ENCODE assay signal across 36 mouse cellular contexts in the genomic region with DNA sequence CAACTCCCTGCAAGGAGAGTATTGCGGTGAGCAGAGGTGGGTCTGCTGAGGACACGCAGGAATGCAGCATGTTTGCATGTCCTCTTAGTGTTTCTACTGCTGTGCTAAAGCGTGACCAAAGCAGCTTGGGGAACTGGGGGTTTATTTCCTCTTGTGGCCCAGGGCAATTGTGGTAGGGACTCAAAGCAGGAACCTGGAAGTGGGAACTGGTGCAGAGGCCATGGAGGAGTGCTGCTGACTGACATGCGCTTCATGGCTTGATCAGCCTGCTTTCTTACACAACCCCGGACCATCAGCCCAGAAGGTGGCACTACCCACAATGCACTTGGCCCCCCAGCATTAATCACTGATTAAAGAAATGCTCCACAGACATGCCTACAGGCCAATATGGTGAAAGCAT.
DNase-seq lines count a peak whose midpoint lies in the region; ATAC-seq and TF ChIP-seq lines count a peak whose summit lies in the region.
"Had no signal": no experiment of that assay in that cellular context is flagged by ENCODE, and none has a peak within 500 bp of the region (broad histone marks: within the 10 kb centered on the region; RNA-seq: fewer than 3 reads in every experiment).

No protein-coding gene starts in this region.

- no peaks in the 10 kb centered on the region for H3K9me3 ChIP-seq in kidney, embryonic 14.5 days (ENCODE audit: control insufficient read depth, low read length)
- no peaks in the 10 kb centered on the region for H3K9me3 ChIP-seq in midbrain, embryonic 10.5 days (replicated peaks)
- H3K9me3 ChIP-seq: embryonic facial prominence, embryonic 12.5 days; limb, embryonic 13.5 days; liver, embryonic 12.5 days; neural tube, embryonic 12.5 days had no signal

- H3K27ac ChIP-seq in kidney, embryonic 14.5 days (ENCODE audit: low read depth, low read length) = no peak overlapping the region
- H3K27ac ChIP-seq in kidney, adult 2 months (ENCODE audit: insufficient read depth, low read depth, low read length) = no peak overlapping the region
- no peak overlapping the region for H3K27ac ChIP-seq in midbrain, embryonic 10.5 days (replicated peaks)
- H3K27ac ChIP-seq: embryonic facial prominence, embryonic 12.5 days; heart, adult 2 months; hindbrain, embryonic 14.5 days; left cerebral cortex, adult 2 months; limb, embryonic 13.5 days; liver, embryonic 12.5 days; neural tube, embryonic 12.5 days had no signal

- TF ChIP-seq CTCF in kidney, adult 2 months (conservative IDR thresholded peaks at IDR 0.05; ENCODE audit: insufficient read depth, insufficient read length, low read depth, low read length) = no peak

- H3K4me3 ChIP-seq in kidney, embryonic 14.5 days (ENCODE audit: low read length) = no peak overlapping the region
- no peak overlapping the region for H3K4me3 ChIP-seq in kidney, adult 2 months (ENCODE audit: insufficient read depth, low read depth, low read length)
- H3K4me3 ChIP-seq in midbrain, embryonic 10.5 days = no peak overlapping the region
- H3K4me3 ChIP-seq: embryonic facial prominence, embryonic 12.5 days; heart, adult 2 months; heart, embryonic 12.5 days; left cerebral cortex, adult 2 months; limb, embryonic 13.5 days; liver, embryonic 12.5 days; myocyte; neural tube, embryonic 12.5 days had no signal

- DNase-seq in kidney, adult 2 months = no peak
- peak; percentile 3 to 8 for DNase-seq in spleen, postnatal 36 days (ENCODE audit: low spot score in 2 of 2)
- no peak for DNase-seq in spleen, postnatal 4 days (ENCODE audit: low spot score in 2 of 2)
- no peak for DNase-seq in gastrocnemius, postnatal 10 days
- no peak for DNase-seq in midbrain, embryonic 10.5 days (ENCODE audit: low spot score)
- DNase-seq: adrenal gland, postnatal 10 days; cerebellum, adult 11 months; cerebellum, adult 9-10 months; cerebellum, postnatal 36 days; embryo, embryonic 11 days; gastrocnemius, postnatal 25 days; heart, adult 2 months; heart, postnatal 10 days; kidney, adult 11 months; kidney, postnatal 10 days; liver, postnatal 0 days; lung, postnatal 14 days; right cerebral cortex, adult 18-20 months; spleen, adult 18-20 months; thymus, adult 2 months; thymus, postnatal 36 days had no signal

- no peaks in the 10 kb centered on the region for H3K4me1 ChIP-seq in kidney, embryonic 14.5 days (ENCODE audit: control insufficient read depth, insufficient read depth, low read length)
- H3K4me1 ChIP-seq in kidney, adult 2 months (ENCODE audit: control insufficient read depth, insufficient read depth, low read length) = no peaks in the 10 kb centered on the region
- H3K4me1 ChIP-seq in midbrain, embryonic 10.5 days = peaks cover 10% of the 10 kb centered on the region
- H3K4me1 ChIP-seq: embryonic facial prominence, embryonic 12.5 days; limb, embryonic 13.5 days; liver, embryonic 12.5 days had no signal

- H3K36me3 ChIP-seq in kidney, embryonic 14.5 days (ENCODE audit: control insufficient read depth, insufficient read depth, low read length) = no peaks in the 10 kb centered on the region
- no peaks in the 10 kb centered on the region for H3K36me3 ChIP-seq in kidney, adult 2 months (ENCODE audit: control insufficient read depth, insufficient read depth, low read length)
- H3K36me3 ChIP-seq in midbrain, embryonic 10.5 days = no peaks in the 10 kb centered on the region
- H3K36me3 ChIP-seq: embryonic facial prominence, embryonic 12.5 days; heart, embryonic 12.5 days; limb, embryonic 13.5 days; liver, embryonic 12.5 days; neural tube, embryonic 12.5 days had no signal

- H3K27me3 ChIP-seq in kidney, embryonic 14.5 days (ENCODE audit: control insufficient read depth, insufficient read depth, low read length) = no peaks in the 10 kb centered on the region
- no peaks in the 10 kb centered on the region for H3K27me3 ChIP-seq in kidney, adult 2 months (replicated peaks; ENCODE audit: control insufficient read depth, insufficient read depth, low read length)
- no peaks in the 10 kb centered on the region for H3K27me3 ChIP-seq in midbrain, embryonic 10.5 days (ENCODE audit: low read depth, poor library complexity, severe bottlenecking)
- H3K27me3 ChIP-seq: embryonic facial prominence, embryonic 12.5 days; heart, embryonic 12.5 days; limb, embryonic 13.5 days; liver, embryonic 12.5 days; neural tube, embryonic 12.5 days; Patski had no signal

- H3K9ac ChIP-seq in kidney, embryonic 14.5 days (ENCODE audit: low read depth, low read length) = no peak overlapping the region
- H3K9ac ChIP-seq: embryonic facial prominence, embryonic 12.5 days; heart, embryonic 12.5 days; hindbrain, embryonic 14.5 days; limb, embryonic 13.5 days; liver, embryonic 12.5 days; liver, postnatal 0 days; neural tube, embryonic 12.5 days had no signal

- 0 out of 2 replicates have a peak, but pooled peaks have one; percentile 32 for ATAC-seq in kidney, embryonic 14.5 days (ENCODE audit: low FRiP score, low TSS enrichment)
- ATAC-seq in granulocyte monocyte progenitor cell, adult 5-6 weeks (replicated peaks; ENCODE audit: poor library complexity, severe bottlenecking) = peak; percentile 69
- ATAC-seq: CD4-positive, CD25-positive, alpha-beta regulatory T cell, adult 4 months; forebrain, embryonic 14.5 days; inflammation-experienced regulatory T-cells, adult 6 months; liver, embryonic 12.5 days; liver, postnatal 0 days; Patski had no signal

- no peak for TF ChIP-seq POLR2A in kidney, adult 2 months (IDR thresholded peaks at IDR 0.05; ENCODE audit: low read depth, low read length)

- no peak overlapping the region for H3K4me2 ChIP-seq in kidney, embryonic 14.5 days (replicated peaks; ENCODE audit: low read depth, low read length)
- H3K4me2 ChIP-seq: embryonic facial prominence, embryonic 12.5 days; heart, embryonic 12.5 days; hindbrain, embryonic 14.5 days; limb, embryonic 13.5 days; liver, embryonic 12.5 days; midbrain, embryonic 11.5 days; neural tube, embryonic 12.5 days had no signal

- WGBS in kidney, embryonic 14.5 days = 83% methylated on average over 5 of the region's 5 CpGs
- WGBS in kidney, adult 2 months = 61% methylated on average over 5 of the region's 5 CpGs
- WGBS in midbrain, embryonic 10.5 days = 88% methylated on average over 5 of the region's 5 CpGs

Comparison
In these comparisons a context has a peak if more than half of its experiments do, and no peak if none do; other contexts are left out.
1. DNase-seq: peak in spleen, postnatal 36 days (2 of 2); none in kidney, adult 2 months (single experiment), spleen, postnatal 4 days (0 of 2), gastrocnemius, postnatal 10 days (single experiment) and midbrain, embryonic 10.5 days (single experiment).